20 mouse cellular contexts compared by ENCODE assay signal in the genomic region with DNA sequence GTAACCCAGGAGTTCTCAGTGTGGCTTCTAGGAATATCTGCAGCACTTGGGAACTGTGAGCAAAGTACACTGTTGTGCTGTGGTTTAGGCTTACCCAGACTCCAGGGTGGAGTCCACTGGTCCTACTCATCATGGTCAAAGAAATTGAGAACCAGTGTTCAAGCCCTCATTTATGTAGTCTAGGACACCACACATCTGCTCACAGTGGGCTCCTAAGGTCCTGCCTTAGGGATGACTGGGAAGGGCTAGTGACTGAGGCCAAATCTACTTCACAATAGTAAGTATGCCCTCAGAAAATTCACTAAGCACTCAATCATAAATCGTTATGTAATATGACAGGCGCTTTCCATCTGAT. TPM values are rescaled to one million over a fixed set of nuclear protein-coding genes. Genes with fewer than 3 reads are reported as not detected.
DNase-seq lines count a peak whose midpoint lies in the region; ATAC-seq lines count a peak whose summit lies in the region.
"Had no signal": no experiment of that assay in that cellular context is flagged by ENCODE, and none has a peak within 500 bp of the region (broad histone marks: within the 10 kb centered on the region; RNA-seq: fewer than 3 reads in every experiment).

No protein-coding gene starts in this region.

- WGBS in heart, embryonic 10.5 days = 92% methylated on average over 2 of the region's 2 CpGs
- WGBS in hindbrain, embryonic 10.5 days = 91% methylated on average over 2 of the region's 2 CpGs
- WGBS in hindbrain, embryonic 16.5 days = 96% methylated on average over 2 of the region's 2 CpGs
- WGBS in liver, embryonic 11.5 days = 82% methylated on average over 2 of the region's 2 CpGs

- no peak overlapping the region for H3K9ac ChIP-seq in hindbrain, embryonic 16.5 days (ENCODE audit: low read depth, low read length)
- H3K9ac ChIP-seq in liver, embryonic 11.5 days (ENCODE audit: low read depth, low read length) = peak overlapping the region; percentile 55
- H3K9ac ChIP-seq: hindbrain, embryonic 15.5 days; lung, embryonic 15.5 days; neural tube, embryonic 15.5 days had no signal

- DNase-seq in heart, embryonic 10.5 days (ENCODE audit: low spot score) = peak; percentile 68
- DNase-seq in heart, adult 9 months (ENCODE audit: low spot score in 2 of 2) = no peak
- no peak for DNase-seq in hindbrain, embryonic 10.5 days (ENCODE audit: low spot score)
- no peak for DNase-seq in liver, embryonic 11.5 days (ENCODE audit: low spot score)
- no peak for DNase-seq in ovary, postnatal 10 days (ENCODE audit: low spot score)
- no peak for DNase-seq in thymus, postnatal 14 days
- DNase-seq: cerebellum, adult 9-11 months; kidney, postnatal 10 days; midbrain, embryonic 14.5 days; right cerebral cortex, postnatal 4 days; thymus, postnatal 36 days had no signal

- peak overlapping the region; percentile 27; the same call in 1 of the 2 replicates for H3K4me3 ChIP-seq in heart, embryonic 10.5 days
- no peak overlapping the region for H3K4me3 ChIP-seq in hindbrain, embryonic 10.5 days
- H3K4me3 ChIP-seq in hindbrain, embryonic 16.5 days (ENCODE audit: low read length) = no peak overlapping the region
- peak overlapping the region; percentile 7 for H3K4me3 ChIP-seq in liver, embryonic 11.5 days (ENCODE audit: low read depth, low read length)
- H3K4me3 ChIP-seq: hindbrain, embryonic 15.5 days; layer of hippocampus, adult 2 months; limb, embryonic 10.5 days; lung, embryonic 15.5 days; myocyte; neural tube, embryonic 15.5 days had no signal

- H3K4me2 ChIP-seq in hindbrain, embryonic 16.5 days (ENCODE audit: low read length) = no peak overlapping the region
- peak overlapping the region; percentile 53 for H3K4me2 ChIP-seq in liver, embryonic 11.5 days
- H3K4me2 ChIP-seq: hindbrain, embryonic 15.5 days; lung, embryonic 15.5 days; neural tube, embryonic 15.5 days had no signal

- H3K4me1 ChIP-seq in heart, embryonic 10.5 days = peaks cover 56% of the 10 kb centered on the region
- peaks cover 31% of the 10 kb centered on the region for H3K4me1 ChIP-seq in hindbrain, embryonic 10.5 days (replicated peaks)
- peaks cover 6% of the 10 kb centered on the region for H3K4me1 ChIP-seq in hindbrain, embryonic 16.5 days (ENCODE audit: control insufficient read depth, insufficient read depth, low read depth, low read length)
- H3K4me1 ChIP-seq in liver, embryonic 11.5 days (replicated peaks; ENCODE audit: control insufficient read depth, insufficient read depth, low read length) = peaks cover 34% of the 10 kb centered on the region

- peaks cover 2% of the 10 kb centered on the region; the same call in 1 of the 2 replicates for H3K36me3 ChIP-seq in heart, embryonic 10.5 days
- no peaks in the 10 kb centered on the region for H3K36me3 ChIP-seq in hindbrain, embryonic 10.5 days
- H3K36me3 ChIP-seq in hindbrain, embryonic 16.5 days (ENCODE audit: control insufficient read depth, insufficient read depth, low read length) = no peaks in the 10 kb centered on the region
- H3K36me3 ChIP-seq in liver, embryonic 11.5 days (ENCODE audit: control insufficient read depth, insufficient read depth, low read length) = no peaks in the 10 kb centered on the region
- H3K36me3 ChIP-seq: hindbrain, embryonic 15.5 days; limb, embryonic 10.5 days; lung, embryonic 15.5 days; neural tube, embryonic 15.5 days had no signal

- H3K9me3 ChIP-seq in heart, embryonic 10.5 days = no peaks in the 10 kb centered on the region
- H3K9me3 ChIP-seq in hindbrain, embryonic 10.5 days = no peaks in the 10 kb centered on the region
- H3K9me3 ChIP-seq in hindbrain, embryonic 16.5 days (ENCODE audit: control insufficient read depth, low read length) = no peaks in the 10 kb centered on the region
- no peaks in the 10 kb centered on the region for H3K9me3 ChIP-seq in liver, embryonic 11.5 days (ENCODE audit: control insufficient read depth, low read length)
- H3K9me3 ChIP-seq: hindbrain, embryonic 15.5 days; limb, embryonic 10.5 days; lung, embryonic 15.5 days; neural tube, embryonic 15.5 days had no signal

- H3K27ac ChIP-seq in heart, embryonic 10.5 days = peak overlapping the region; percentile 80
- 0 out of 2 replicates have a peak overlapping the region, but pooled peaks have one; percentile 13 for H3K27ac ChIP-seq in hindbrain, embryonic 10.5 days
- no peak overlapping the region for H3K27ac ChIP-seq in hindbrain, embryonic 16.5 days (ENCODE audit: low read depth, low read length)
- peak overlapping the region; percentile 75 for H3K27ac ChIP-seq in liver, embryonic 11.5 days (ENCODE audit: low read depth, low read length)
- H3K27ac ChIP-seq: hindbrain, embryonic 15.5 days; layer of hippocampus, adult 2 months; limb, embryonic 10.5 days; lung, embryonic 15.5 days; neural tube, embryonic 15.5 days had no signal

- ATAC-seq in hindbrain, embryonic 16.5 days = no peak
- no peak for ATAC-seq in liver, embryonic 11.5 days (replicated peaks; ENCODE audit: low FRiP score)
- ATAC-seq: forebrain, embryonic 14.5 days; intestine, postnatal 0 days had no signal

- H3K27me3 ChIP-seq in heart, embryonic 10.5 days (ENCODE audit: insufficient read depth, poor library complexity, severe bottlenecking) = no peaks in the 10 kb centered on the region
- H3K27me3 ChIP-seq in hindbrain, embryonic 10.5 days (ENCODE audit: insufficient read depth, poor library complexity, severe bottlenecking) = no peaks in the 10 kb centered on the region
- H3K27me3 ChIP-seq in hindbrain, embryonic 16.5 days (replicated peaks; ENCODE audit: control insufficient read depth, insufficient read depth, low read length) = no peaks in the 10 kb centered on the region
- H3K27me3 ChIP-seq in liver, embryonic 11.5 days (replicated peaks; ENCODE audit: control insufficient read depth, insufficient read depth, low read length) = no peaks in the 10 kb centered on the region
- H3K27me3 ChIP-seq: hindbrain, embryonic 15.5 days; lung, embryonic 15.5 days; neural tube, embryonic 15.5 days had no signal

RNA-seq across cellular contexts. Expression of gene Cd59a, which starts 3.6 kb away (rescaled TPM):
- polyA plus RNA-seq in heart, embryonic 10.5 days (2016; fragmentation: Nextera tagmentation; extraction: Ambion mirVana) = 70.8 and 82.0 TPM in 2 replicates
- 26.4 and 30.1 TPM in 2 replicates for polyA plus RNA-seq in hindbrain, embryonic 10.5 days (2016; fragmentation: Nextera tagmentation; extraction: Ambion mirVana)
- 15.3 and 18.4 TPM in 2 replicates for polyA plus RNA-seq in hindbrain, embryonic 16.5 days (2015; fragmentation: Nextera tagmentation; extraction: Ambion mirVana)
- polyA plus RNA-seq in liver, embryonic 11.5 days (2014; fragmentation: Nextera tagmentation; extraction: Ambion mirVana) = 73.4 and 77.6 TPM in 2 replicates

RNA-seq across cellular contexts. Expression of gene A930018P22Rik, which starts 23.4 kb away (rescaled TPM):
- polyA plus RNA-seq in heart, embryonic 10.5 days (2016; fragmentation: Nextera tagmentation; extraction: Ambion mirVana) = 0.55 and 0.71 TPM in 2 replicates
- 0.20 TPM in 2 replicates for polyA plus RNA-seq in hindbrain, embryonic 10.5 days (2016; fragmentation: Nextera tagmentation; extraction: Ambion mirVana)
- polyA plus RNA-seq in hindbrain, embryonic 16.5 days (2015; fragmentation: Nextera tagmentation; extraction: Ambion mirVana) = not detected in 2 replicates
- 0.23 TPM in 1 of 2 replicates, not detected in the other for polyA plus RNA-seq in liver, embryonic 11.5 days (2014; fragmentation: Nextera tagmentation; extraction: Ambion mirVana)
- polyA plus RNA-seq: forebrain, embryonic 14.5 days; hindbrain, embryonic 15.5 days; limb, embryonic 10.5 days; lung, embryonic 15.5 days; midbrain, embryonic 14.5 days; neural tube, embryonic 15.5 days had no signal

RNA-seq across cellular contexts. Expression of gene Cd59b, which starts 29.6 kb away (rescaled TPM):
- polyA plus RNA-seq in heart, embryonic 10.5 days (2016; fragmentation: Nextera tagmentation; extraction: Ambion mirVana) = 4.3 and 8.4 TPM in 2 replicates
- polyA plus RNA-seq in hindbrain, embryonic 10.5 days (2016; fragmentation: Nextera tagmentation; extraction: Ambion mirVana) = 2.3 and 4.0 TPM in 2 replicates
- polyA plus RNA-seq in hindbrain, embryonic 16.5 days (2015; fragmentation: Nextera tagmentation; extraction: Ambion mirVana) = 2.6 and 3.0 TPM in 2 replicates
- polyA plus RNA-seq in liver, embryonic 11.5 days (2014; fragmentation: Nextera tagmentation; extraction: Ambion mirVana) = 8.7 and 10.6 TPM in 2 replicates
- polyA plus RNA-seq: myocyte had no signal

RNA-seq across cellular contexts. Expression of gene Gm10799, which starts 30.9 kb away (rescaled TPM):
- polyA plus RNA-seq in heart, embryonic 10.5 days (2016; fragmentation: Nextera tagmentation; extraction: Ambion mirVana) = not detected in 2 replicates
- not detected in 2 replicates for polyA plus RNA-seq in hindbrain, embryonic 10.5 days (2016; fragmentation: Nextera tagmentation; extraction: Ambion mirVana)
- polyA plus RNA-seq in hindbrain, embryonic 16.5 days (2015; fragmentation: Nextera tagmentation; extraction: Ambion mirVana) = not detected in 2 replicates
- polyA plus RNA-seq in liver, embryonic 11.5 days (2014; fragmentation: Nextera tagmentation; extraction: Ambion mirVana) = not detected in 2 replicates
- polyA plus RNA-seq: forebrain, embryonic 14.5 days; hindbrain, embryonic 15.5 days; intestine, postnatal 0 days; limb, embryonic 10.5 days; lung, embryonic 15.5 days; midbrain, embryonic 14.5 days; myocyte; neural tube, embryonic 15.5 days had no signal

RNA-seq across cellular contexts. Expression of gene Gm10912, which starts 33.6 kb away (rescaled TPM):
- not detected in 2 replicates for polyA plus RNA-seq in heart, embryonic 10.5 days (2016; fragmentation: Nextera tagmentation; extraction: Ambion mirVana)
- not detected in 2 replicates for polyA plus RNA-seq in hindbrain, embryonic 10.5 days (2016; fragmentation: Nextera tagmentation; extraction: Ambion mirVana)
- not detected in 2 replicates for polyA plus RNA-seq in hindbrain, embryonic 16.5 days (2015; fragmentation: Nextera tagmentation; extraction: Ambion mirVana)
- polyA plus RNA-seq in liver, embryonic 11.5 days (2014; fragmentation: Nextera tagmentation; extraction: Ambion mirVana) = 0.10 TPM in 1 of 2 replicates, not detected in the other
- polyA plus RNA-seq: forebrain, embryonic 14.5 days; hindbrain, embryonic 15.5 days; intestine, postnatal 0 days; limb, embryonic 10.5 days; lung, embryonic 15.5 days; midbrain, embryonic 14.5 days; myocyte; neural tube, embryonic 15.5 days had no signal

Comparison
In these comparisons a context has a peak if more than half of its experiments do, and no peak if none do; other contexts are left out.
1. H3K4me3 ChIP-seq: peak in heart, embryonic 10.5 days (single experiment) and liver, embryonic 11.5 days (single experiment); none in hindbrain, embryonic 10.5 days (single experiment) and hindbrain, embryonic 16.5 days (single experiment).